In genomic region chr10:67043236-67043635, GRCm38 (mm10) we compare ENCODE assay signal across 14 mouse cellular contexts. TPM values are rescaled to one million over a fixed set of nuclear protein-coding genes. Genes with fewer than 3 reads are reported as not detected.
DNase-seq lines count a peak whose midpoint lies in the region; ATAC-seq and TF ChIP-seq lines count a peak whose summit lies in the region.
"Had no signal": no experiment of that assay in that cellular context is flagged by ENCODE, and none has a peak within 500 bp of the region (broad histone marks: within the 10 kb centered on the region; RNA-seq: fewer than 3 reads in every experiment).

No protein-coding gene starts in this region.

- H3K27ac ChIP-seq in forebrain, embryonic 10.5 days = peak overlapping the region; percentile 44
- no peak overlapping the region for H3K27ac ChIP-seq in forebrain, embryonic 13.5 days
- H3K27ac ChIP-seq in liver, embryonic 12.5 days = 0 out of 2 replicates have a peak overlapping the region, but pooled peaks have one; percentile 41
- no peak overlapping the region for H3K27ac ChIP-seq in liver, embryonic 11.5 days (ENCODE audit: low read depth, low read length)
- 0 out of 2 replicates have a peak overlapping the region, but pooled peaks have one; percentile 5 for H3K27ac ChIP-seq in kidney, postnatal 0 days
- H3K27ac ChIP-seq in neural tube, embryonic 15.5 days (replicated peaks) = 0 out of 2 replicates have a peak overlapping the region, but pooled peaks have one; percentile 18
- H3K27ac ChIP-seq: intestine, embryonic 15.5 days had no signal

- H3K27me3 ChIP-seq in forebrain, embryonic 10.5 days (ENCODE audit: poor library complexity, severe bottlenecking) = no peaks in the 10 kb centered on the region
- no peaks in the 10 kb centered on the region for H3K27me3 ChIP-seq in forebrain, embryonic 13.5 days
- no peaks in the 10 kb centered on the region for H3K27me3 ChIP-seq in liver, embryonic 12.5 days (replicated peaks)
- no peaks in the 10 kb centered on the region for H3K27me3 ChIP-seq in liver, embryonic 11.5 days (replicated peaks; ENCODE audit: control insufficient read depth, insufficient read depth, low read length)
- H3K27me3 ChIP-seq in kidney, postnatal 0 days (ENCODE audit: insufficient read depth, low read length) = no peaks in the 10 kb centered on the region
- H3K27me3 ChIP-seq in neural tube, embryonic 15.5 days (replicated peaks) = no peaks in the 10 kb centered on the region
- H3K27me3 ChIP-seq: intestine, embryonic 15.5 days had no signal

- H3K4me1 ChIP-seq in forebrain, embryonic 10.5 days = peaks cover 30% of the 10 kb centered on the region
- peaks cover 25% of the 10 kb centered on the region for H3K4me1 ChIP-seq in forebrain, embryonic 13.5 days
- H3K4me1 ChIP-seq in liver, embryonic 12.5 days = peaks cover 23% of the 10 kb centered on the region
- peaks cover 12% of the 10 kb centered on the region; the same call in 1 of the 2 replicates for H3K4me1 ChIP-seq in liver, embryonic 11.5 days (replicated peaks; ENCODE audit: control insufficient read depth, insufficient read depth, low read length)
- peaks cover 3% of the 10 kb centered on the region; the same call in 1 of the 2 replicates for H3K4me1 ChIP-seq in kidney, postnatal 0 days (replicated peaks; ENCODE audit: insufficient read depth, low read length)
- peaks cover 27% of the 10 kb centered on the region for H3K4me1 ChIP-seq in neural tube, embryonic 15.5 days

- ATAC-seq in forebrain, embryonic 13.5 days = no peak
- ATAC-seq in liver, embryonic 12.5 days = no peak
- no peak; the same call in 1 of the 2 replicates for ATAC-seq in liver, embryonic 11.5 days (replicated peaks; ENCODE audit: low FRiP score)
- 0 out of 2 replicates have a peak, but pooled peaks have one; percentile 47 for ATAC-seq in kidney, postnatal 0 days (replicated peaks; ENCODE audit: low FRiP score, low read depth)
- ATAC-seq in neural tube, embryonic 15.5 days (ENCODE audit: low FRiP score) = no peak
- ATAC-seq: intestine, embryonic 15.5 days had no signal

- no peak for DNase-seq in forebrain, embryonic 10.5 days (ENCODE audit: extremely low spot score, low spot score)
- no peak for DNase-seq in liver, embryonic 11.5 days (ENCODE audit: low spot score)
- DNase-seq in kidney, postnatal 0 days (ENCODE audit: low spot score) = peak; percentile 40
- DNase-seq in ovary, adult 18-20 months (ENCODE audit: low spot score) = no peak
- DNase-seq in layer of hippocampus, adult 11-12 months (ENCODE audit: low spot score) = no peak
- DNase-seq: cerebellum, adult 8-10 months; embryo, embryonic 11 days; heart, postnatal 14 days; thymus, adult 18-20 months had no signal

- no peak overlapping the region for H3K9ac ChIP-seq in forebrain, embryonic 13.5 days
- no peak overlapping the region for H3K9ac ChIP-seq in liver, embryonic 12.5 days
- H3K9ac ChIP-seq in liver, embryonic 11.5 days (ENCODE audit: low read depth, low read length) = no peak overlapping the region
- no peak overlapping the region for H3K9ac ChIP-seq in kidney, postnatal 0 days (ENCODE audit: low read depth, low read length)
- H3K9ac ChIP-seq in neural tube, embryonic 15.5 days (replicated peaks) = no peak overlapping the region
- H3K9ac ChIP-seq: intestine, embryonic 15.5 days had no signal

- H3K4me2 ChIP-seq in forebrain, embryonic 13.5 days = no peak overlapping the region
- no peak overlapping the region for H3K4me2 ChIP-seq in liver, embryonic 12.5 days
- H3K4me2 ChIP-seq in liver, embryonic 11.5 days = no peak overlapping the region
- H3K4me2 ChIP-seq in kidney, postnatal 0 days (ENCODE audit: low read length) = no peak overlapping the region
- no peak overlapping the region for H3K4me2 ChIP-seq in neural tube, embryonic 15.5 days
- H3K4me2 ChIP-seq: intestine, embryonic 15.5 days had no signal

- peaks cover 11% of the 10 kb centered on the region; the same call in 1 of the 2 replicates for H3K36me3 ChIP-seq in forebrain, embryonic 10.5 days (replicated peaks)
- 0 out of 2 replicates have a peak, but pooled peaks cover 3% of the 10 kb centered on the region for H3K36me3 ChIP-seq in forebrain, embryonic 13.5 days (ENCODE audit: poor library complexity, severe bottlenecking)
- no peaks in the 10 kb centered on the region for H3K36me3 ChIP-seq in liver, embryonic 12.5 days
- no peaks in the 10 kb centered on the region for H3K36me3 ChIP-seq in liver, embryonic 11.5 days (ENCODE audit: control insufficient read depth, insufficient read depth, low read length)
- H3K36me3 ChIP-seq in kidney, postnatal 0 days (ENCODE audit: insufficient read depth, low read length) = 0 out of 2 replicates have a peak, but pooled peaks cover 2% of the 10 kb centered on the region
- H3K36me3 ChIP-seq in neural tube, embryonic 15.5 days = no peaks in the 10 kb centered on the region
- H3K36me3 ChIP-seq: intestine, embryonic 15.5 days had no signal

- H3K4me3 ChIP-seq in forebrain, embryonic 10.5 days = no peak overlapping the region
- H3K4me3 ChIP-seq in forebrain, embryonic 13.5 days = no peak overlapping the region
- no peak overlapping the region for H3K4me3 ChIP-seq in liver, embryonic 12.5 days
- no peak overlapping the region for H3K4me3 ChIP-seq in liver, embryonic 11.5 days (ENCODE audit: low read depth, low read length)
- H3K4me3 ChIP-seq in kidney, postnatal 0 days (replicated peaks; ENCODE audit: low read depth, low read length) = no peak overlapping the region
- no peak overlapping the region for H3K4me3 ChIP-seq in neural tube, embryonic 15.5 days (replicated peaks)
- H3K4me3 ChIP-seq: erythroblast, embryonic 14.5 days; intestine, embryonic 15.5 days had no signal

- no peaks in the 10 kb centered on the region for H3K9me3 ChIP-seq in forebrain, embryonic 10.5 days
- no peaks in the 10 kb centered on the region for H3K9me3 ChIP-seq in forebrain, embryonic 13.5 days (replicated peaks)
- H3K9me3 ChIP-seq in liver, embryonic 12.5 days (replicated peaks) = no peaks in the 10 kb centered on the region
- no peaks in the 10 kb centered on the region for H3K9me3 ChIP-seq in liver, embryonic 11.5 days (ENCODE audit: control insufficient read depth, low read length)
- no peaks in the 10 kb centered on the region for H3K9me3 ChIP-seq in kidney, postnatal 0 days (replicated peaks; ENCODE audit: low read length)
- H3K9me3 ChIP-seq in neural tube, embryonic 15.5 days (replicated peaks) = no peaks in the 10 kb centered on the region
- H3K9me3 ChIP-seq: intestine, embryonic 15.5 days had no signal

- 92% methylated on average over 7 of the region's 7 CpGs for WGBS in forebrain, embryonic 10.5 days
- WGBS in forebrain, embryonic 13.5 days = 84% methylated on average over 7 of the region's 7 CpGs
- WGBS in liver, embryonic 12.5 days (ENCODE audit: insufficient replicate concordance) = 56% methylated on average over 7 of the region's 7 CpGs
- WGBS in liver, embryonic 11.5 days = 69% methylated on average over 7 of the region's 7 CpGs
- 75% methylated on average over 7 of the region's 7 CpGs for WGBS in kidney, postnatal 0 days
- 84% methylated on average over 7 of the region's 7 CpGs for WGBS in neural tube, embryonic 15.5 days

- TF ChIP-seq CTCF in kidney, postnatal 0 days (IDR thresholded peaks at IDR 0.05; ENCODE audit: low read depth) = no peak

RNA-seq across cellular contexts. Expression of gene Jmjd1c, which starts 52.7 kb away (rescaled TPM):
- 29.7 and 30.6 TPM in 2 replicates for polyA plus RNA-seq in forebrain, embryonic 10.5 days (2016; fragmentation: Nextera tagmentation; extraction: Ambion mirVana)
- 42.5 and 49.6 TPM in 2 replicates for polyA plus RNA-seq in forebrain, embryonic 13.5 days (2015; fragmentation: Nextera tagmentation; extraction: Ambion mirVana)
- polyA plus RNA-seq in liver, embryonic 12.5 days (2016; fragmentation: Nextera tagmentation; extraction: Ambion mirVana) = 16.1 and 16.3 TPM in 2 replicates
- 26.0 and 31.6 TPM in 2 replicates for polyA plus RNA-seq in liver, embryonic 11.5 days (2014; fragmentation: Nextera tagmentation; extraction: Ambion mirVana)
- polyA plus RNA-seq in kidney, postnatal 0 days (2015; fragmentation: Nextera tagmentation; extraction: Ambion mirVana) = 35.2 and 40.8 TPM in 2 replicates
- 43.8 and 50.7 TPM in 2 replicates for polyA plus RNA-seq in neural tube, embryonic 15.5 days (2015; fragmentation: Nextera tagmentation; extraction: Ambion mirVana)

RNA-seq across cellular contexts. Expression of gene Reep3, which starts 53.5 kb away (rescaled TPM):
- 30.9 and 32.7 TPM in 2 replicates for polyA plus RNA-seq in forebrain, embryonic 10.5 days (2016; fragmentation: Nextera tagmentation; extraction: Ambion mirVana)
- polyA plus RNA-seq in forebrain, embryonic 13.5 days (2015; fragmentation: Nextera tagmentation; extraction: Ambion mirVana) = 42.2 and 43.0 TPM in 2 replicates
- polyA plus RNA-seq in liver, embryonic 12.5 days (2016; fragmentation: Nextera tagmentation; extraction: Ambion mirVana) = 8.7 and 8.8 TPM in 2 replicates
- 11.5 and 12.4 TPM in 2 replicates for polyA plus RNA-seq in liver, embryonic 11.5 days (2014; fragmentation: Nextera tagmentation; extraction: Ambion mirVana)
- polyA plus RNA-seq in kidney, postnatal 0 days (2015; fragmentation: Nextera tagmentation; extraction: Ambion mirVana) = 44.7 and 50.9 TPM in 2 replicates
- polyA plus RNA-seq in neural tube, embryonic 15.5 days (2015; fragmentation: Nextera tagmentation; extraction: Ambion mirVana) = 34.5 and 35.9 TPM in 2 replicates

Comparison
In these comparisons a context has a peak if more than half of its experiments do, and no peak if none do; other contexts are left out.
1. H3K27ac ChIP-seq: peak in forebrain, embryonic 10.5 days (single experiment), liver, embryonic 12.5 days (single experiment), kidney, postnatal 0 days (single experiment) and neural tube, embryonic 15.5 days (single experiment); none in forebrain, embryonic 13.5 days (single experiment) and liver, embryonic 11.5 days (single experiment).